Mouse (Mus musculus) lung, embryonic 15.5 days (tissue): ENCODE results near the gene Adar. TPM values are rescaled to one million over a fixed set of nuclear protein-coding genes. Genes with fewer than 3 reads are reported as not detected.

Source experiments
- ATAC-seq: fragments of 200-750 bp; cut with Nextera tagmentation; 2 replicates; pipeline ENCODE4 v1.8.0; 2017; ENCODE audit warnings: moderate number of reproducible peaks, borderline replicate concordance; ENCODE audit not compliant: low FRiP score, low TSS enrichment; ENCODE audit errors: extremely low read depth
- H3K27ac ChIP-seq: fragments of 300-500 bp; sonication (generic); 2 replicates; pipeline ENCODE4 v1.5.1; 2015; ENCODE audit warnings: moderate library complexity, mild to moderate bottlenecking, inconsistent platforms
- H3K27me3 ChIP-seq: fragments of 300-500 bp; sonication (generic); 2 replicates; pipeline ENCODE4 v1.6.1; 2015; ENCODE audit warnings: inconsistent platforms
- H3K36me3 ChIP-seq: fragments of 300-500 bp; sonication (generic); 2 replicates; pipeline ENCODE4 v1.6.1; 2015; ENCODE audit warnings: inconsistent platforms
- H3K4me1 ChIP-seq: fragments of 300-500 bp; sonication (generic); 2 replicates; pipeline ENCODE4 v1.6.1; 2015; ENCODE audit warnings: inconsistent platforms
- H3K4me2 ChIP-seq: fragments of 300-500 bp; sonication (generic); 2 replicates; pipeline ENCODE4 v1.6.1; 2015; ENCODE audit warnings: inconsistent platforms, mild to moderate bottlenecking, moderate library complexity
- H3K4me3 ChIP-seq: fragments of 300-500 bp; sonication (generic); 2 replicates; pipeline ENCODE4 v1.5.1; 2015; ENCODE audit warnings: mild to moderate bottlenecking, inconsistent platforms
- H3K9ac ChIP-seq: fragments of 300-500 bp; sonication (generic); 2 replicates; pipeline ENCODE4 v1.6.1; 2015; ENCODE audit warnings: inconsistent platforms
- H3K9me3 ChIP-seq: fragments of 300-500 bp; sonication (generic); 2 replicates; pipeline ENCODE4 v1.6.1; 2016; ENCODE audit warnings: inconsistent platforms
- WGBS: fragments of 180-500 bp; shearing (Covaris S2); methylation state at CpG from one replicate; pipeline ENCODE4 v1.1.7; 2015; 5-methylcytosine and 5-hydroxymethylcytosine counted together
- polyA plus RNA-seq: library from polyadenylated mRNA; unstranded; fragments of >200 nt; fragmentation: Nextera tagmentation; extraction: Ambion mirVana; gene quantifications from 2 replicates; pipeline ENCODE4 v1.2.1, GENCODE M21; 2015

Adar gene
- polyA plus RNA-seq, 1 experiment from 2014 or later = 10.8 TPM

GRCm38 (mm10) chr3:89774236-89774960, 59.6 kb downstream of the Adar start:
- 29% methylated on average over 15 of the region's 15 CpGs for WGBS
- Histone ChIP-seq H3K27ac (peak overlapping the region; percentile 98), H3K27me3 (no peaks in the 10 kb centered on the region), H3K4me2 (peak overlapping the region; percentile 73), H3K4me3 (peak overlapping the region; percentile 99), H3K9ac (peak overlapping the region; percentile 100), H3K36me3 (peaks cover 33% of the 10 kb centered on the region), H3K9me3 (no peaks in the 10 kb centered on the region), H3K4me1 (peaks cover 34% of the 10 kb centered on the region)
- no peak for ATAC-seq

- Histone ChIP-seq H3K4me2 (peak overlapping the region; percentile 73; the same call in 1 of the 2 replicates), H3K4me3 (no peak overlapping the region), H3K9me3 (no peaks in the 10 kb centered on the region), H3K4me1 (peaks cover 34% of the 10 kb centered on the region), H3K27ac (no peak overlapping the region), H3K36me3 (peaks cover 49% of the 10 kb centered on the region), H3K27me3 (no peaks in the 10 kb centered on the region), H3K9ac (peak overlapping the region; percentile 100; the same call in 1 of the 2 replicates)
- no peak for ATAC-seq
- 68% methylated on average over 4 of the region's 4 CpGs for WGBS
Observed at GRCm38 (mm10) chr3:89776001-89776400, 61.2 kb downstream of the Adar start.

GRCm38 (mm10) chr3:89780102-89780501, 65.3 kb downstream of the Adar start:
- H3K4me3 ChIP-seq = no peak overlapping the region
- peaks cover 76% of the 10 kb centered on the region for H3K36me3 ChIP-seq
- H3K9me3 ChIP-seq = no peaks in the 10 kb centered on the region
- ATAC-seq = no peak
- no peak overlapping the region for H3K4me2 ChIP-seq
- 92% methylated on average over 4 of the region's 4 CpGs for WGBS
- no peak overlapping the region for H3K9ac ChIP-seq
- H3K27ac ChIP-seq = no peak overlapping the region
- peaks cover 16% of the 10 kb centered on the region for H3K4me1 ChIP-seq
- no peaks in the 10 kb centered on the region for H3K27me3 ChIP-seq

GRCm38 (mm10) chr3:89781640-89782039, 66.8 kb downstream of the Adar start:
- WGBS = 61% methylated on average over 5 of the region's 5 CpGs
- Histone ChIP-seq H3K4me2 (no peak overlapping the region), H3K36me3 (peaks cover 68% of the 10 kb centered on the region), H3K9ac (no peak overlapping the region), H3K4me3 (no peak overlapping the region), H3K9me3 (no peaks in the 10 kb centered on the region), H3K27me3 (no peaks in the 10 kb centered on the region), H3K4me1 (peaks cover 11% of the 10 kb centered on the region), H3K27ac (no peak overlapping the region)
- ATAC-seq = no peak

GRCm38 (mm10) chr3:89784991-89785753, 70.3 kb downstream of the Adar start:
- Histone ChIP-seq H3K4me2 (peak overlapping the region; percentile 39), H3K27ac (no peak overlapping the region), H3K9ac (no peak overlapping the region), H3K36me3 (peaks cover 35% of the 10 kb centered on the region), H3K4me1 (peaks cover 11% of the 10 kb centered on the region), H3K4me3 (no peak overlapping the region), H3K9me3 (no peaks in the 10 kb centered on the region), H3K27me3 (no peaks in the 10 kb centered on the region)
- ATAC-seq = peak; percentile 56; the same call in 1 of the 2 replicates
- WGBS = 12% methylated on average over 11 of the region's 11 CpGs

GRCm38 (mm10) chr3:89786275-89786674, 71.5 kb downstream of the Adar start:
- peaks cover 24% of the 10 kb centered on the region for H3K36me3 ChIP-seq
- no peak for ATAC-seq
- H3K4me3 ChIP-seq = no peak overlapping the region
- H3K9me3 ChIP-seq = no peaks in the 10 kb centered on the region
- WGBS = 74% methylated on average over 6 of the region's 6 CpGs
- H3K4me2 ChIP-seq = no peak overlapping the region
- no peak overlapping the region for H3K9ac ChIP-seq
- H3K4me1 ChIP-seq = peaks cover 11% of the 10 kb centered on the region
- H3K27ac ChIP-seq = no peak overlapping the region
- no peaks in the 10 kb centered on the region for H3K27me3 ChIP-seq

- Histone ChIP-seq H3K9me3 (no peaks in the 10 kb centered on the region), H3K4me3 (no peak overlapping the region), H3K9ac (no peak overlapping the region), H3K27ac (no peak overlapping the region), H3K4me2 (no peak overlapping the region), H3K36me3 (no peaks in the 10 kb centered on the region), H3K4me1 (peaks cover 11% of the 10 kb centered on the region), H3K27me3 (no peaks in the 10 kb centered on the region)
- no peak for ATAC-seq
- WGBS = 72% methylated on average over 16 of the region's 16 CpGs
Observed at GRCm38 (mm10) chr3:89788680-89789352, 74.0 kb downstream of the Adar start.

GRCm38 (mm10) chr3:89794616-89795015, 79.8 kb downstream of the Adar start:
- ATAC-seq = no peak
- Histone ChIP-seq H3K4me2 (no peak overlapping the region), H3K36me3 (no peaks in the 10 kb centered on the region), H3K4me1 (no peaks in the 10 kb centered on the region), H3K27ac (no peak overlapping the region), H3K9ac (no peak overlapping the region), H3K27me3 (no peaks in the 10 kb centered on the region), H3K9me3 (no peaks in the 10 kb centered on the region), H3K4me3 (no peak overlapping the region)
- 66% methylated on average over 2 of the region's 2 CpGs for WGBS

GRCm38 (mm10) chr3:89795746-89796145, 80.9 kb downstream of the Adar start:
- H3K4me2 ChIP-seq = no peak overlapping the region
- ATAC-seq = no peak
- no peaks in the 10 kb centered on the region for H3K4me1 ChIP-seq
- H3K9ac ChIP-seq = no peak overlapping the region
- H3K4me3 ChIP-seq = no peak overlapping the region
- WGBS = 63% methylated on average over 5 of the region's 5 CpGs
- H3K27me3 ChIP-seq = no peaks in the 10 kb centered on the region
- H3K9me3 ChIP-seq = no peaks in the 10 kb centered on the region
- no peaks in the 10 kb centered on the region for H3K36me3 ChIP-seq
- no peak overlapping the region for H3K27ac ChIP-seq

- Histone ChIP-seq H3K9ac (no peak overlapping the region), H3K27me3 (no peaks in the 10 kb centered on the region), H3K27ac (no peak overlapping the region), H3K4me1 (no peaks in the 10 kb centered on the region), H3K4me3 (no peak overlapping the region), H3K36me3 (no peaks in the 10 kb centered on the region), H3K9me3 (no peaks in the 10 kb centered on the region), H3K4me2 (no peak overlapping the region)
- WGBS = 35% methylated on average over 4 of the region's 4 CpGs
- no peak for ATAC-seq
Observed at GRCm38 (mm10) chr3:89796358-89796757, 81.5 kb downstream of the Adar start.

- Histone ChIP-seq H3K4me2 (no peak overlapping the region), H3K27me3 (no peaks in the 10 kb centered on the region), H3K27ac (no peak overlapping the region), H3K4me3 (no peak overlapping the region), H3K9me3 (no peaks in the 10 kb centered on the region), H3K4me1 (no peaks in the 10 kb centered on the region), H3K9ac (no peak overlapping the region), H3K36me3 (no peaks in the 10 kb centered on the region)
- WGBS = 78% methylated on average over 3 of the region's 3 CpGs
- no peak for ATAC-seq
Observed at GRCm38 (mm10) chr3:89798518-89798917, 83.7 kb downstream of the Adar start.

GRCm38 (mm10) chr3:89799476-89799875, 84.7 kb downstream of the Adar start:
- Histone ChIP-seq H3K4me2 (peak overlapping the region; percentile 48; the same call in 1 of the 2 replicates), H3K27me3 (no peaks in the 10 kb centered on the region), H3K9me3 (no peaks in the 10 kb centered on the region), H3K4me3 (no peak overlapping the region), H3K36me3 (no peaks in the 10 kb centered on the region), H3K9ac (no peak overlapping the region), H3K27ac (no peak overlapping the region), H3K4me1 (no peaks in the 10 kb centered on the region)
- ATAC-seq = no peak
- 6% methylated on average over 13 of the region's 13 CpGs for WGBS
